Mouse (Mus musculus) c-Kit-negative CD71-positive TER-119-positive erythroid progenitor cells, embryonic 14.5 days (primary cell): Measurements from ENCODE around the gene Plpp6.
A peak's percentile ranks its signal among the peaks of the same experiment; 100 is the strongest.
"Not testable (repeated sequence)": the region's sequence is repeated elsewhere in the genome, so short reads cannot be mapped to it uniquely, and the experiment has no call there.

ENCODE experiments used
- DNase-seq: peaks from one replicate; pipeline ENCODE4 v3.0.0-alpha.2; 2013; ENCODE audit warnings: low read depth, low spot score

Gene Plpp6

GRCm38 (mm10) chr19:28982617-28983016 is 18.9 kb downstream of the Plpp6 start:
- no peak for DNase-seq

DNA sequence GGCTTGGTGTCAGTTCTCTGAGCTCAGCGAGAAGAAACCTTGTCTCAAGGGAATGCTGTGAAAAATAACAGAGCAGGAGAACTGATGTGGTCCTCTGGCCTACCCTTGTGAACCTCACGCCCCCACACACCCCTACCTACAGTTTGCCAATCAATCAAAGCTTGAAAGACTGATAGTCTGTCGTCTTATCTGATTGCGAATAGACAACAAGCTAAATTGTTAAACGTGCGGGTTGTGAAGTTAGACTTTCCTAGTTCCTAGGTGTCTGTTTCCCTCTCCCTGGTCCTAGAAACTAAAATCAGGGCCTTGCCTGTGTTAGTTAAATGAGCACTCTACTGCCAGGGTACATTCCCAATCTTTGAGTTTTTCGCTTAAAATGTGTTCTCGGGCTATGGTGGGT is 25.8 kb downstream of the Plpp6 start:
- no peak for DNase-seq

DNA sequence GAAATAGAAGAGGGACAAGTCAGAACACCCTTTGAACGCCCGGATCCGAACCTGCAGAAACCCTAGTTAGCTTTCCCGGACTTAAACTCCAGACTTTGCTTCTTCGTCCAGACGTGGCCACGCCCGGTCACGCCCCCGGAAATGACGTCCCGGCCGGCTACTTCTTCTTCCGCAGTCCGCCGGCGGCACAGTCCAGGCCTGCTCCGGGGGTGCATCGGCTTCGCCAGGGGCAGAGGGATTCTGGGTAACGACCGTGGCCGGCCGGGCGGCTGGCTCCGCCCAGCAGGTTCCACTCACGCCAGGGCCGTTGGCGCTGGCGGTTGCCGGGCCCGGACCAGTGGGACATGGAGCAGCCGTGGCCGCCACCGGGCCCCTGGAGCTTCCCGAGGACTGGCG is 26.4 kb downstream of the Plpp6 start, which contains the start of gene Cdc37l1:
Cdc37l1 (plus strand) TSS at position 159 of the 396 bp plus-strand sequence.
- peak; percentile 92 for DNase-seq

DNA sequence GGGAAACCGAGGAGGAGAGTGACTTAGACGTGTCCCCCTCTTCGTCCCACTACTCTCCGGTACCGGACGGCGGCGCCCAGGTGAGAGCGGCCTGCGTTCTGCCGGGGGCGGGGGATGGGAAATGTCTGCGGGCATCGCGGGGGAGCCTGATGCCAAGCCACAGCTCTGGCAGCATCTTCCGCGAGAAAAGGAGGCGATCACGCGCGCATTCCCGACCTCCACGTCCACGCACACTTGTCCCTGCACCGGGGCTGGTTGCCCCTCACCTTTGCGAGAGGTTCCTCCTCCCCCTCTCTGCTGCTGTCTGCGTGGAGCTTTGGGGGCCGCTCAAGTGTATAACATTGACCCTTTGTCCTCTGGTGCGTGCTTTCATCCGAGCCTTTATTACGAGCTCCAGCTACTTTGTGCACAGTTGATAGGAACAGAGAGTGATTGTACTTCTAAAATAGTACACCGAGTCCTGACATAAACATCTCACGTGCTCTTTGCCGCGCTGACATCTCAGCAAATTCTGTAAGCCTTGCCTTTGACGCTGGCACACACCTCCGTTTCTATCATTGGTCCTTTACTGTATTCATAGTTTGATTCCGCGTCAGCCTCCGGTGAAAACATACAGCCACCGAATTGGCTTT is 27.0 kb downstream of the Plpp6 start:
- peak; percentile 22 for DNase-seq

DNA sequence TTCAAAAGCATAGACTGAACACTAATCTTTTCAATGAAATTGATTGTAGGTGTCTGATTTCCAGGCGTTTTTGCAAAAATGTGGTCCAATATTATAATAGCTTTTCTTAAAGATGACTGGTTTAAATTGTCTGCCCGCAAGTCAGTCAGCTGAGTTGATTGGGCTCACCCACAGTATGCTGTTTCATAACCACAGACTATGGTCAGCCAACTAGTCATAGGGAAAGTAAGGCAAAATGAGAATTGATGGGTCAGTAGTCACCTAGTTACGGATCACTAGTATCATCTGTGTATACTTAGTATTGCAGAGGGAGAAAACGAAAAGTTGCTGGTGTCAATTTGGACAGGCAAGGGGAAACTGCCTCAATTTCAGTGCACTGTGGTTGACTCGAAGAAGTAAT is 27.6 kb downstream of the Plpp6 start:
- no peak for DNase-seq

DNA sequence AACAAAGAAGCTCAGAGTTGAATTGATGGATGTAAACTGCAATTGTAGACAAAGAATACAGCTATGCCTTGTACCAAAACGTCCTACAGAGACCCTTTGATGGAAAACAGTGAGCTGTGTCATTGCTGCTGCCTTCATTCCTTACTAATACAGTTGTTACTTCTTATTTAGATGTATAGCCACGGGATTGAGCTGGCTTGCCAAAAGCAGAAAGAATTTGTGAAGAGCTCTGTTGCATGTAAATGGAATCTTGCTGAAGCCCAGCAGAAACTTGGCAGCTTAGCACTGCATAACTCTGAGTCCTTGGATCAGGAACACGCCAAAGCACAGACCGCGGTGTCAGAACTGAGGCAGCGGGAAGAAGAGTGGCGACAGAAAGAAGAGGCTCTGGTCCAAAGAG is 31.1 kb downstream of the Plpp6 start:
- DNase-seq = no peak

GRCm38 (mm10) chr19:28995366-28995765 is 31.6 kb downstream of the Plpp6 start:
- DNase-seq = no peak

- no peak for DNase-seq
Observed at GRCm38 (mm10) chr19:28997976-28998630, 34.4 kb downstream of the Plpp6 start.

DNA sequence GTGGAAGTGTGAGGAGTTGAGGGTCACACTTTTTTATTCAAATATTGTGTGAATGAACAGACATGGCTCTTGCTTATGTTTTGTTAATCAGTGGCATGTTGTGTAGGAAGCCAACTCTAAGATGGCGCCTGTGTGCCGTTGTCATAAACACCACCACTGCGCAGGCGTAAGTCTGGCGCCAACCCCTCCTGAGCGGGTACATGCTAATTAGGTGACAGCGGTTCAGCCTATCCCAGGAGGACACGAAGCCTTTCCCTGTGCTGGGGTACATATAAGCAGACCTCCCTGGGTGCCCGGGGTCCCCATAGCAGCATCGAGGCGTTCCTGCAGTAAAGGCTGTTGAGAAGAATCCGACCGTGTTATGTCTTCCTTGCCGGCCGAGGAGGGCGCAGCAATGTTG is 36.6 kb downstream of the Plpp6 start:
- not testable (repeated sequence) for DNase-seq

DNA sequence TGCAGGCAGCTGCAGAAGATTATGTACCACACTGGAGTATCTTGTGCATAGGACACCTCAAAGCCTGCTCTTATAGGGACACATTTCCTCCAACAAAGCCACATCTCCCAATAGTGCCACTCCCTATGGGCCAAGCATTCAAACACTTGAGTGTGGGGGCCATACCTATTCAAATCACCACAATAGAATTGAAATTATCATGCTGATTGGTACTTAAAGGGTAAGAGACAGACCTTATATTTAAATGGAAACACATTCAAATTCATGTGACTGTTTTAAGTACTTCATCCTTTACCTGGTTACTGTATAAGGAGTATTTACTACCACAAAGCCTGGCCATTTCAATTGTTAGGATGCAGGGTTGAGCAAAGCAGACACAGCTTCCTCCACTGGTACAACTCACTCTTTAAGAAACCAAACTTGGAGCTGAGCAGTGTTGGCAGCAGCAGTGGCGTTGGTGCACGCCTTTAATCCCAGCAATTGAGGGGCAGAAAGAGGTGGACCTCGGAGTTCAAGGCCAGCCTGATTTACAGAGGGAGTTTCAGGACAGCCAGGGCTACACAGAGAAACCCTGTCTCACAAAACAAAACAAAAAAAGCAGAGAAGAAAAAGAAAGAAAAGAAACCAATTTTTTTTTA is 44.4 kb downstream of the Plpp6 start:
- no peak for DNase-seq

DNA sequence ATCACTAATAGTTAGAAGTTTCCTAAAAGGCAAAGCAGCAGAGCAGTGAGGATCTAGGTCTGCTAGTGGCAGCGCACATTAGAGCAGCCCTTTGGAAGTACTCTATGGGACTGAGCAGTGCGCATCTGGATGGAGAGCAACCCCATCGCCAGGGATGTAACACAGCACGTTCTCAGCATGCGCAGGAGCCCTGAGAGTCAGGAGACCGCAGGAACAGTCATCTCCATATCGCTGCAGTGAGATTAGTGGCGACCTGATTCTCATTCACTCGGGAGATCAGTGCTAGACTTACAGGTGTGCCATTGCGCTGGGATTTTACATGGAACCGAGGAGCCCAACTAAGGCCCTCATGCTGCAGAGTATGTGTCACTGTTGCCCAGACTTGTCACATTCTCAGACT is 45.3 kb downstream of the Plpp6 start:
- no peak for DNase-seq

GRCm38 (mm10) chr19:29011355-29011990 is 47.7 kb downstream of the Plpp6 start:
- no peak for DNase-seq

GRCm38 (mm10) chr19:29014466-29015055 is 50.8 kb downstream of the Plpp6 start:
- DNase-seq = no peak

GRCm38 (mm10) chr19:29015410-29016203 is 51.9 kb downstream of the Plpp6 start:
- DNase-seq = no peak

GRCm38 (mm10) chr19:29016204-29016765 is 52.5 kb downstream of the Plpp6 start:
- no peak for DNase-seq
